Mouse (Mus musculus) frontal cortex, postnatal 36 days (tissue): ENCODE data around the gene Gins2.

Experiments used
- DNase-seq, 2 experiments: peaks; one replicate each; pipeline ENCODE4 v3.0.0; 2022; ENCODE audit warnings: low spot score in 2 of 2

Gene Gins2

GRCm38 (mm10) chr8:120530954-120531656 is 58.0 kb downstream of the Gins2 start:
- DNase-seq = no peak

- no peak for DNase-seq
Observed at GRCm38 (mm10) chr8:120529226-120529625, 59.9 kb downstream of the Gins2 start.
